Mouse (Mus musculus) adrenal gland, adult 18-20 months (tissue): ENCODE data around the gene Ift20. TPM values are rescaled to one million over a fixed set of nuclear protein-coding genes. Genes with fewer than 3 reads are reported as not detected.
A peak's percentile ranks its signal among the peaks of the same experiment; 100 is the strongest.

Source experiments
- DNase-seq, 2 experiments: peaks; one replicate each; pipeline ENCODE4 v3.0.0; 2021 to 2022; ENCODE audit warnings: low spot score in 2 of 2
- long read RNA-seq, 2 experiments: library from polyadenylated mRNA; stranded (forward); transcript quantifications; one replicate each; pipeline ENCODE4 v2.0.0; 2021
- total RNA-seq, 2 experiments: library from RNA; stranded (reverse); gene quantifications; 1 replicate in 1 of 2; 2 replicates in 1 of 2; pipeline ENCODE4 v1.2.3; 2021

Gene Ift20
- 10 to 100 TPM; 91.4 to 96.0 TPM for total RNA-seq
- long read RNA-seq, experiment 1, transcript Ift20-203 (6 exons, 1,141 nt): major isoform, 20 of 44 reads
- long read RNA-seq, experiment 1, transcript Ift20-202 (5 exons, 582 nt): minor isoform, 10 of 44 reads
- long read RNA-seq, experiment 1, partial matches to known transcripts: 6 of 44 reads
- long read RNA-seq, experiment 1, other reads (novel, unspliced or antisense): 2 of 44 reads
- long read RNA-seq, experiment 2, transcript Ift20-203 (6 exons, 1,141 nt): minor isoform, 42 of 105 reads
- long read RNA-seq, experiment 2, transcript Ift20-202 (5 exons, 582 nt): major isoform, 45 of 105 reads
- long read RNA-seq, experiment 2, partial matches to known transcripts: 6 of 105 reads
- long read RNA-seq, experiment 2, other reads (novel, unspliced or antisense): 6 of 105 reads

- peak; percentile 91 for DNase-seq
Observed at GRCm38 (mm10) chr11:78536080-78536689, at the start of gene Ift20, which contains the start of gene Tnfaip1. Gene Ift20, plus strand, starts transcription at chr11:78536361. Gene Tnfaip1, minus strand, starts transcription at chr11:78536332.

DNA sequence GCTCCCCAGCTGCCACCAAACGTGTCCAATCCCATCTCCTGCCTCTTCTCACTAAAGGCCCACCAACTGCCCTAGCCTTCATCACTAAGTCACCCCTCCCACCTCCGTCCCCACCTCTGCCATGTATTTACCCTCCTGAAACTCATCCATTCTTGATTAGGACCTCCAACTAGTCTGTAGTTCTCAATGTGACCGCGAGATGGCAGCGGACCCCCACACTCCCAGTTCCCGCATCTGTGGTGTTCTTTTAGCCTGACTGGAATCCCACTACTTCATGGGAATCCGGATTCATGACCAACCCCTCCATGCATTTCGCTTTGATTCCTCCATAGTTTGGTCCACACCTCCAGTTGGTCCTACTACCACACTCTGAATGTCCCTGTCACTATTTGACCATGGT is 48.0 kb upstream of the Ift20 start:
- DNase-seq: peak; percentile 70 to 74

DNA sequence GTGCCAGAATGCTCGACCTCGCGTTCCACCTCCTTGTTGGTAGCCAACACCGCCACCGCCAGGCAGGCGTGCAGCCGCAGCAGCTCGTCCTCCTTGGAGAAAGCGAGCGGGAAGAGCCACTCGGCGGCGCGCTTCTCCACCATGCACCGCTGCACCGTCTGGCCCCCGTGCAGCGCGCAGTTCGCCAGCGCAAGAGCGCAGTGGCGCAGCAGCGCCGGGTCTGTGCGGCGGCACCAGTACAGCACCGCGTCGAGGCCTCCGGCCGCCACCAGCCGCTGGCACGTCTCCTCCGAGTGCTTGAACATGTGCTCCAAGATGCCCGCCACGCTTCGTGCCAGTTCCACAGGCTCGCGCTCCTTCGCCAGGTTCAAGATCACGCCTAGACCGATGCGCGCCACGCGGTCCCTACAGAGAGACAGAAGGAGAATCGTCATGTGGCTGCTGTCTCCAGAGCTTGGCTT is 45.4 kb upstream of the Ift20 start:
- DNase-seq: peak; percentile 34 to 36

DNA sequence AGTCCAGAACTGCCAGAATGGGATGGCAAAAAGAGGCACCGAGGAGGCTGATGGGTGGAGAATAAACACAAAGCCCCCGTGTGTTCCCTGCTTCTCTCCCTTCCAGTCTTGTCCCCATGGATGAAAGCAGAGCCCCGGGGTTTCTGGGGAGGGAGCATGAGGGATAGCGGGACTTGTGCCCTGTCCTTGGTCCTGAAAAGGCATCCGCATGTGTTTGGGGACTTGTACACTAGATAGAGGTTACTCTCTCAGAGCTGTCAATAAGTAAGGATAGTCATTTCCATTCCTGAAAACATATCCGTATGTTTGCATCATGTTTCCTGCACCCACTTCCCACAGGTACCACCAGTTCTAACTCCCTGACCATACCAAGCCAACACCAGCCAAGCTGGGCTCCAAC is 40.3 kb upstream of the Ift20 start:
- DNase-seq: no peak

GRCm38 (mm10) chr11:78497071-78497541 is 39.1 kb upstream of the Ift20 start:
- DNase-seq: peak; percentile 15 to 47

DNA sequence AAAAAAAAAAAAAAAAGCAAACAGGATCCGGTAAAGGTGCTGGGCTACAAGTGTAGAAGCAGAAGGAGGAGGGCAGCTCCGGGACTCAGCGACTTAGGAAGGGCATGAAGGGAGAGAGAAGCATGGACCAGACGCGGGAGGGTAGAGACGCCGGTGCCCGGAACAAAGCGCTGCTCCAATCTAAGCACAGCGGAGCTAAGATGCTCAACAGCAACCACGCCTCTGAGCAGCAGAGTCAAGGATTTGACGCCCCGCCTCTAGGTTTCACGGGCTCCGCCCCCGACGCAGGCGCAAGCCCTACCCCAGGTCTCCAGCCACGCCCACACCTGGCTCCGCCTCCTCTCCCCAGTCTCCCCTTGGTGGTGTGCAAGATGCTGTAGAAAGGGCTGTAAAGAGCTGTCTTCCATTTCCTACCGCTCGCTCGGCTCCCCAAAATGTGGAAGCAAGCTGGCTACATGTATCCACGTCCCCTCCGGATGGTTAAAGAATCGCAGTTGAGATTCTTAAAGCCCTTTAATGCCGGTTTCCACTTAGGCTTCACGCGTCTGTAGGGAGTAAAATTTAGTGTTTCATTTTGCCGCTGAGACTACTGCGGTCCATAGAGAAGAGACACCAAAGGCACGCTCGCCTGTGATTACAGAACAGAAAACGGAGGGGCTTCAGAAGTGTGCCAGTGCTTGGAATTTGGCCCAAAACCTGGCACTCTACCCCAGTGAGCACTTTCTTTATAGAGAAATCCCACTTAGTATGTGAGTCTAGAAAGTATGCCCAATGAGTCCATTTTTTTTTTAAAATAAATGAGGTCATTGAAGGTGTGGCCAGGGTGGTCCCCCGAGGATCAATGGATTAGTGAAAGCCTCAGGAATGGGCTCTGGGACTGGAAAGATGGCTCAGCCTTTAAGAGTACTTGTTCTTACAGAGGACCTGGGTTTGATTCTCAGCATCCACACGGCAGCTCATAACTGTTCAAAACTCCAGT is 38.3 kb upstream of the Ift20 start, which contains the start of gene Sarm1:
Gene Sarm1 (minus strand): TSS at position 211 of the 979 bp plus-strand sequence.
- peak; percentile 91 to 92 for DNase-seq

- no peak for DNase-seq
Observed at GRCm38 (mm10) chr11:78499004-78499403, 37.2 kb upstream of the Ift20 start, which contains the start of gene Vtn. Gene Vtn, plus strand, starts transcription at chr11:78499091.

DNA sequence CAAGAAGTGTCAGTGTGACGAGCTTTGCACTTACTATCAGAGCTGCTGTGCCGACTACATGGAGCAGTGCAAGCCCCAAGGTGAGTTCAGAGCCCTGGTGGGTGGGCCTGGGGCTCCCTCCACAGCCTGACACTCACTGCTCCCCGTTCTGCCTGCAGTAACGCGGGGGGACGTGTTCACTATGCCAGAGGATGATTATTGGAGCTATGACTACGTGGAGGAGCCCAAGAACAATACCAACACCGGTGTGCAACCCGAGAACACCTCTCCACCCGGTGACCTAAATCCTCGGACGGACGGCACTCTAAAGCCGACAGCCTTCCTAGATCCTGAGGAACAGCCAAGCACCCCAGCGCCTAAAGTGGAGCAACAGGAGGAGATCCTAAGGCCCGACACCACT is 36.6 kb upstream of the Ift20 start:
- no peak for DNase-seq

GRCm38 (mm10) chr11:78500623-78501202 is 35.4 kb upstream of the Ift20 start:
- no peak for DNase-seq

- no peak for DNase-seq
Observed at GRCm38 (mm10) chr11:78501529-78501928, 34.6 kb upstream of the Ift20 start.

DNA sequence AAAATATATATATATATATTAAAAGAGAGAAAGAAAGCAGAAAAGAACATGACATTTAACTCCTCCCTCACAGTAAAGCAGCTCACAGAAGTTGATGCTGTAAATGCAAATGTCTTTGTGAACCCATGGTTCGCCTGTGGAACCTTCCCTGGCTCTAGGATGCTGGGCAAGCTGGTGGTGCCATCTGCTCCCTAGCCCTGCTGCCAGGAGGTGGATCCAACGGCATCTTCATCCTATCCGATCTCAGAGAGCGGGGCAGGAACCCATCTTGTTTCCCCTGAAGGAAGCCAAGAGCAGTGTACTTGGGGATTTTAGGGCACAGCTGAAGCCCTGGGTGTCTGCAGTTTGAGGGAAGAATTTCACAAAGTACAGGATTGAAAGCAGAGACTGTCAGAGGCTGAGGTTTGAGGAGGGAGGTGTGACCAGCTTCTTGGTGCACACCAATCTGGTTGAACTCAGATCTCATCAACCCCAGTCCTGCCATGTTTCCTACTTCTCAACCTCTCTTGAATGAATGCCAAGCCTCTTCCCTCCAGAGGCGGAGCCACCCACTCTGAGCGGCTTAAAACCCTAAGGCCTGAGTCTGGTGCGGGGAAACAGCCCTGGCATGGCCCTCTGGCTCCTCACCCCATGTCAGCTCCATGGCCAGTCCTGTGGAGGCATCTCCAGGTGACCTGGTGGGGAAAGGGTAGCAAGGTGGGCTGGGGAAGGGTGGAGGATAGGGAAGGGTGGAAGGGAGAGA is 33.1 kb upstream of the Ift20 start, which contains the start of gene Sebox:
Gene Sebox (plus strand): TSS at position 539 of the 742 bp plus-strand sequence.
- DNase-seq: no peak

GRCm38 (mm10) chr11:78505430-78505829 is 30.7 kb upstream of the Ift20 start:
- DNase-seq: no peak

DNA sequence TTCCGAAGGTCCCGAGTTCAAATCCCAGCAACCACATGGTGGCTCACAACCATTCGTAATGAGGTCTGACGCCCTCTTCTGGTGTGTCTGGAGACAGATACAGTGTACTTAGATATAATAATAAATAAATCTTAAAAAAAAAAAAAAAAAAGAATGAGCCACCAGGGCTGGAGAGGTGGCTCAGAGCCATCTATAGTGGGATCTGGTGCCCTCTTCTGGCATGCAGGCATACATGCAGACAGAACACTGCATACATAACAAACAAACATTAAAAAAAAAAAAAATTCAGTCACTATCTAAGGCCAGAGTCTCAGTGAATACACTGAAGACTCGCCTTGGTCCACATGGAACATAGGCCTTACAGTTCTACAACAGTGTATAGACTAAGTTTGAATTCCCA is 27.0 kb upstream of the Ift20 start:
- no peak for DNase-seq

DNA sequence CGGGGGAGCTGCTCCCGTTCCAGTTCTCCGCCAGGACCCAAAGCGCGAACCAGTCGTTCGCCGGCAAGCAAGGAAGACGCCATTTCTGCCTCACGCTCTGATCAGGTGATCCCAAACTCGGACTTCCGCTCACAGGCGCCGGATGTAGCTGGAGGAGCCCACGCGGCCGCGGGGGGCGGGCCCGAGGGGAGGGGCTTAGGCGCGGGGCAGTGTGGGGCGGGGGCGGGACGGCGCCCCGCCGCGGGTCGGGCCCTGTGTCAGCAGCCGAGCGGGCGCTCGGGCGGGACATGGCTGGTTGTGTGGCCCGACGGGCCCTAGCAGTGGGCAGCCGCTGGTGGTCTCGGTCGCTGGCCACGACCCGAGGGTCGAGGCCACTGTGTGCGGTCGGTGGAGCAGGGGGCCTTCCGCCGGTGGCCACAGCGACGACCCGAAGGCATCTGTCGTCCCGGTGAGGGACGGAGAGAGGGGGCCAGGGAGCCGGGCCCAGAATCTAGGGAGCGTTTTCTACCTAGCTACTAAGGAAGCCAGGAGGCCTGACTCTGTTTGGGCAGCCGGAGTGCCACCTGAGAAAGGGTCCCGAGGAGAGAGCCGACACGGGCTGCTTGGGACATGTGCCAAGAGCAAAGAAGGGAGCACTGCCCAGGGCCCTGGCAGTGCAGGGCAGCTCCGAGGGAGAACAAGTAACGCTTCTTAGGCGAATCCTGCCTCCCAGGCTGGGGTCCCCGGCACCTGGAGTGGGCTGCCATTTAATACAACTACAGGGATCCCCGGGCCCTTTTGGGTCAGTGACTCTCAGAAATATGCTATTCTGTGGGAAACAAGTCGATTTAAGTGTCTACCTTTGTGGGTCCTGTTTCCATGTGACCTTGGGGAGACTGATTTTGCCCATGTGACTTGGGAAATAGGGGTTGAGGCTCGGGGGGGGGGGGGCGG is 23.9 kb upstream of the Ift20 start, which contains the start of the genes Tmem199 and Poldip2:
Gene Tmem199 (minus strand): TSS at position 148 of the 933 bp plus-strand sequence.
Gene Poldip2 (plus strand): TSS at position 169 of the 933 bp plus-strand sequence.
- peak; percentile 83 to 86 for DNase-seq

DNA sequence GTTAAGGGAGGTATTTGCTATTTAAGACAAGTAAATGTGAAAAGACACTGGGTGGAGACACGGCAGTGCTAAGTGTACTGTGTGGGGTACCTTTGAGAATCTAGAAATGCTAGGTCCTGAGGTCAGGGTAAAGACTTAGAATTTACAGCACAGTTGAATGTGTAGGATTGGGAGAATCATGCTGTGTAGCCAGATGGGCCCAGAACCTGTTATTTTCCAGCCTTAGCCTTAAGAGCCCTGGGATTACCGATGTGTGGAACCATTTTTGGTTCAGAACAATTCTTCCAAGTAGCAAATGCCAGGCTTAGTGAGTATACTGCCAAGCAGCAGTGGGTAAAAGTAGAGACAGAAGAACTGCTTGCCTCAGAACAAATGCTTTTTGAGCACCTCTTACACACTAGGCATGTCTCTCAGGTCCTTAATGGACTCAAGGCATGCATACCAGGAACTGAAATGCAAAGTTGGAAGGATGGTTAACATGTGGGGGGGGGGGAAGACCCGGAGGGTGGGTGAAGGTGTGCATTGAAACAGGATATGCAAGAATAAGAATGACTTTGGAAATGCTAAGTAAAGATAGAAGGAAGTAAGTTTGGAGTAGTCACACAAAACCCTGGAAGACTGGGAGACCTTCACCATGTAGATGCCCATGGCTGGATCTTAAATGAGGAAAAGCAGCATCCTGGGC is 22.9 kb upstream of the Ift20 start:
- no peak for DNase-seq

GRCm38 (mm10) chr11:78515549-78516325 is 20.4 kb upstream of the Ift20 start:
- DNase-seq: no peak

- no peak for DNase-seq
Observed at GRCm38 (mm10) chr11:78518931-78519330, 17.2 kb upstream of the Ift20 start.
